Mouse (Mus musculus) G1E (cell line): ENCODE measurements at regions not wholly inside any gene's neighbourhood (a gene's known extent, or its start where the extent isn't known, plus 50 kb on each side); places are given as distances from the start of the nearest gene placed in this dataset.

Experiments used
- CTCF ChIP-seq: IDR thresholded peaks from 2 replicates; pipeline ENCODE4 v1.5.1; 2012; ENCODE audit warnings: low read depth, low read length, inconsistent platforms, mixed read lengths
- GATA1 ChIP-seq: IDR thresholded peaks from 2 replicates; pipeline ENCODE4 v1.6.1; 2012; ENCODE audit warnings: borderline replicate concordance, low read length, inconsistent platforms, mixed read lengths
- TAL1 ChIP-seq: conservative IDR thresholded peaks from 2 replicates; pipeline ENCODE4 v1.6.1; 2012; ENCODE audit warnings: low read depth, low read length, inconsistent platforms, mixed read lengths

GRCm38 (mm10) chr12:15964073-15964472, 147.4 kb upstream of the Trib2 start:
- TF ChIP-seq CTCF (no peak), TAL1 (no peak), GATA1 (no peak)
